Mouse (Mus musculus) layer of hippocampus, postnatal 14 days (tissue): ENCODE data around the gene Exoc6. TPM values are rescaled to one million over a fixed set of nuclear protein-coding genes. Genes with fewer than 3 reads are reported as not detected.
"Not testable (repeated sequence)": the region's sequence is repeated elsewhere in the genome, so short reads cannot be mapped to it uniquely, and the experiment has no call there.

Experiments
- DNase-seq, 2 experiments: peaks; one replicate each; pipeline ENCODE4 v3.0.0; 2021 to 2022; ENCODE audit warnings: low spot score in 2 of 2, mixed read lengths in 1 of 2
- total RNA-seq, 2 experiments: library from RNA; stranded (reverse); gene quantifications; 2 replicates each; pipeline ENCODE4 v1.2.3; 2021

Gene Exoc6
- total RNA-seq, 2 experiments from 2014 or later, result 50.1 to 52.5 TPM

- no peak for DNase-seq
Observed at GRCm38 (mm10) chr19:37536426-37536825, 13.8 kb upstream of the Exoc6 start.

- DNase-seq, result no peak
Observed at GRCm38 (mm10) chr19:37537717-37538116, 12.5 kb upstream of the Exoc6 start.

- no peak for DNase-seq
Observed at GRCm38 (mm10) chr19:37540201-37540600, 10.0 kb upstream of the Exoc6 start.

- no peak for DNase-seq
Observed at GRCm38 (mm10) chr19:37543537-37544326, 6.5 kb upstream of the Exoc6 start.

GRCm38 (mm10) chr19:37544476-37544875, 5.7 kb upstream of the Exoc6 start:
- DNase-seq, result no peak

GRCm38 (mm10) chr19:37545231-37545630, 5.0 kb upstream of the Exoc6 start:
- no peak for DNase-seq

GRCm38 (mm10) chr19:37545725-37546124, 4.5 kb upstream of the Exoc6 start:
- no peak for DNase-seq

GRCm38 (mm10) chr19:37546776-37547175, 3.4 kb upstream of the Exoc6 start:
- no peak for DNase-seq

- no peak for DNase-seq
Observed at GRCm38 (mm10) chr19:37551040-37551566, 885 bp downstream of the Exoc6 start.

GRCm38 (mm10) chr19:37553376-37554265, 3.4 kb downstream of the Exoc6 start:
- no peak for DNase-seq

- DNase-seq, result not testable (repeated sequence)
Observed at GRCm38 (mm10) chr19:37554266-37554650, 4.0 kb downstream of the Exoc6 start.

GRCm38 (mm10) chr19:37555863-37556566, 5.8 kb downstream of the Exoc6 start:
- DNase-seq, result no peak

- DNase-seq, result no peak
Observed at GRCm38 (mm10) chr19:37557898-37558297, 7.7 kb downstream of the Exoc6 start.

- DNase-seq, result no peak
Observed at GRCm38 (mm10) chr19:37559286-37560079, 9.3 kb downstream of the Exoc6 start.

GRCm38 (mm10) chr19:37560080-37560427, 9.8 kb downstream of the Exoc6 start:
- no peak for DNase-seq

- no peak for DNase-seq
Observed at GRCm38 (mm10) chr19:37561106-37561892, 11.1 kb downstream of the Exoc6 start.

GRCm38 (mm10) chr19:37563763-37564162, 13.5 kb downstream of the Exoc6 start:
- peak in 1 of 2 experiments; percentile 70 for DNase-seq

GRCm38 (mm10) chr19:37565806-37566205, 15.6 kb downstream of the Exoc6 start:
- DNase-seq, result peak in 1 of 2 experiments; percentile 22

- DNase-seq, result no peak
Observed at GRCm38 (mm10) chr19:37569186-37569754, 19.1 kb downstream of the Exoc6 start.
